Mouse (Mus musculus) heart, postnatal 0 days (tissue): ENCODE measurements around the gene Abca7.

Experiments used
- CTCF ChIP-seq: IDR thresholded peaks from 2 replicates; pipeline ENCODE4 v1.5.1; 2016; ENCODE audit warnings: antibody characterized with exemption, control low read depth, low read depth
- EP300 ChIP-seq: IDR thresholded peaks from 2 replicates; pipeline ENCODE4 v1.6.1; 2016; ENCODE audit warnings: antibody characterized with exemption, low read depth

DNA sequence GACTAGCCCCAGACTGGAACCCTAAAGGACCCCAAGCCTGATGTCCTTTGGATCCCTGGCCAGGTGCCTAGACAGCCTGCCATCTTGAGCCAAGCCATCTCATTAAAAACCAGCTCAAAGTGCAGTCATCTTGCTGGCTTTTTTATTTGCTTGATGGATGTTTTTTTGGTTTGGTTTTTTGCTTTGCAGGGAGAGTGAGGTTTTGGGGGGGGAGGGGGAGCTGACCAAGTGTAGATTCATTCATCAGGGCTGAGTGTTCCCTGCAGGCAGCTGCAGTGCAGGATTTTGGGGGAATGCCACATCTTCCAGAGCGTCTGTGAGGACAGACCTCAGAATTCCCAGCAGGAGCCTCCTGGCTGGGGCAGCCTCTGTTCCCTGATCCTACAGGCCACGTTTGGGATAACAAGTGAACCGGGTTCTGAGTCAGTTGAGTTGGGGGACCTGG, 27.1 kb upstream of the Abca7 start:
- TF ChIP-seq CTCF, result no peak
- no peak for TF ChIP-seq EP300
